Mouse (Mus musculus) thymus, adult 2 months (tissue): ENCODE measurements around the gene Slc35a3. TPM values are rescaled to one million over a fixed set of nuclear protein-coding genes. Genes with fewer than 3 reads are reported as not detected.

Experiments used
- DNase-seq: peaks from one replicate; pipeline ENCODE4 v3.0.0; 2021
- H3K27ac ChIP-seq: fragments of 200-500 bp; 2 replicates; pipeline ENCODE4 v1.5.1; 2012; ENCODE audit warnings: low read length, control low read depth; ENCODE audit not compliant: control insufficient read depth, insufficient read depth
- H3K27me3 ChIP-seq: fragments of 200-500 bp; 2 replicates; pipeline ENCODE4 v1.6.1; 2012; ENCODE audit warnings: mild to moderate bottlenecking, low read length, moderate library complexity, mixed read lengths; ENCODE audit not compliant: control insufficient read depth, insufficient read depth
- H3K36me3 ChIP-seq: fragments of 200-500 bp; 2 replicates; pipeline ENCODE4 v1.6.1; 2012; ENCODE audit warnings: mild to moderate bottlenecking, low read length, moderate library complexity; ENCODE audit not compliant: control insufficient read depth, insufficient read depth
- H3K4me1 ChIP-seq: fragments of 200-500 bp; replicated peaks from 2 replicates; pipeline ENCODE4 v1.6.1; 2012; ENCODE audit warnings: low read length; ENCODE audit not compliant: control insufficient read depth, insufficient read depth
- H3K4me3 ChIP-seq: fragments of 200-500 bp; 2 replicates; pipeline ENCODE4 v1.5.1; 2012; ENCODE audit warnings: mild to moderate bottlenecking, low read length, control low read depth, moderate library complexity; ENCODE audit not compliant: control insufficient read depth, insufficient read depth
- CTCF ChIP-seq: fragments of 200-500 bp; IDR thresholded peaks from 2 replicates; pipeline ENCODE4 v1.5.1; 2012; ENCODE audit warnings: mild to moderate bottlenecking, control low read depth, low read length, moderate library complexity, borderline replicate concordance; ENCODE audit not compliant: control insufficient read depth, poor library complexity, insufficient read depth; ENCODE audit errors: extremely low read depth
- POLR2A ChIP-seq: fragments of 200-500 bp; IDR thresholded peaks from 2 replicates; pipeline ENCODE4 v1.6.1; 2012; ENCODE audit warnings: mild to moderate bottlenecking, low read length, control low read depth, moderate library complexity; ENCODE audit not compliant: control insufficient read depth, poor library complexity, insufficient read depth; ENCODE audit errors: extremely low read depth
- WGBS: fragments of 180-500 bp; shearing (Covaris S2); methylation state at CpG from one replicate; pipeline ENCODE4 v1.1.7; 2018; 5-methylcytosine and 5-hydroxymethylcytosine counted together
- polyA plus RNA-seq: library from polyadenylated mRNA; depleted of rRNA; stranded (reverse); fragments of >200 nt; gene quantifications from 2 replicates; pipeline ENCODE4 v1.2.3, GENCODE M21; 2012

Gene Slc35a3
- polyA plus RNA-seq, 1 experiment: 6.8 TPM

DNA sequence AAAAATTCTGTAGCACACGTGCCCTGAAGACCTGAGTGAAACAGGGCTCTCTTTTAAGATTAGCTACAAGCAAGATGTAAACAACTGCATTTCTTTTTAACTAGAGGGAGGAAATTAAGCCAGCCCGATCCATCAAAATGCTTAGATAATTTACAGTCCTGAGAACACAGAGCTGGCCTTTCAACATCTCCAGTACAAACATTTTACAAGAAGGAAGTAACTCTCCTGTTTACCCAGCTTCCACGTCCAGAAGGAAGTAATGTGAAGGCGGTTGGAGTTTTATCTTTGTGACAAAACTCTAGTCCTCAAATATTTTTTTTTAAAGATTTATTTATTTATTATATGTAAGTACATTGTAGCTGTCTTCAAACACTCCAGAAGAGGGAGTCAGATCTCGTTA, 27.5 kb upstream of the Slc35a3 start:
- Histone ChIP-seq H3K27me3 (no peaks in the 10 kb centered on the region), H3K36me3 (no peaks in the 10 kb centered on the region), H3K4me3 (no peak overlapping the region), H3K27ac (no peak overlapping the region), H3K4me1 (no peaks in the 10 kb centered on the region)
- DNase-seq: no peak
- 87% methylated on average over 5 of the region's 5 CpGs for whole genome bisulfite sequencing
- no peak for TF ChIP-seq POLR2A
- TF ChIP-seq CTCF: no peak

DNA sequence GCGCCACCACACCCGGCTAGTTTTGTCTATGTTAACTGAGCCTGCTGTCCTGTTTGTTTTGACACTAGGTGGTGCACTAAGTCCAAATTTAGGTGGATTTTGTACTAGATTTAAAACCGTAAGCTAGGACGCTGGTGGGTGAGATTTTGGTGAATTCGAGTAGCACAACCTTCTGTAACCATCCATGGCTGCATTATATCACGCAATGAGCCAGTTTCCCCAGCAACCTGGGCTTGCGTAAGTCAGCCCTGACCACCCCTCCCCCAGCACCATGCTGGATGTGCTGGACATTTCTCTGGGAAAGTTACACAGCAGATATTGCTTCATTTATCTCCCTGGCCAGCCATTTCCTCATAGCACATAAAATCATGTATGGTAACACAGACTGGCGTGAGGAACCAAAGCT, 24.7 kb upstream of the Slc35a3 start:
- Histone ChIP-seq H3K4me1 (no peaks in the 10 kb centered on the region), H3K4me3 (no peak overlapping the region), H3K36me3 (no peaks in the 10 kb centered on the region), H3K27me3 (no peaks in the 10 kb centered on the region), H3K27ac (no peak overlapping the region)
- no peak for TF ChIP-seq POLR2A
- TF ChIP-seq CTCF: no peak
- DNase-seq: no peak
- 83% methylated on average over 8 of the region's 8 CpGs for WGBS

DNA sequence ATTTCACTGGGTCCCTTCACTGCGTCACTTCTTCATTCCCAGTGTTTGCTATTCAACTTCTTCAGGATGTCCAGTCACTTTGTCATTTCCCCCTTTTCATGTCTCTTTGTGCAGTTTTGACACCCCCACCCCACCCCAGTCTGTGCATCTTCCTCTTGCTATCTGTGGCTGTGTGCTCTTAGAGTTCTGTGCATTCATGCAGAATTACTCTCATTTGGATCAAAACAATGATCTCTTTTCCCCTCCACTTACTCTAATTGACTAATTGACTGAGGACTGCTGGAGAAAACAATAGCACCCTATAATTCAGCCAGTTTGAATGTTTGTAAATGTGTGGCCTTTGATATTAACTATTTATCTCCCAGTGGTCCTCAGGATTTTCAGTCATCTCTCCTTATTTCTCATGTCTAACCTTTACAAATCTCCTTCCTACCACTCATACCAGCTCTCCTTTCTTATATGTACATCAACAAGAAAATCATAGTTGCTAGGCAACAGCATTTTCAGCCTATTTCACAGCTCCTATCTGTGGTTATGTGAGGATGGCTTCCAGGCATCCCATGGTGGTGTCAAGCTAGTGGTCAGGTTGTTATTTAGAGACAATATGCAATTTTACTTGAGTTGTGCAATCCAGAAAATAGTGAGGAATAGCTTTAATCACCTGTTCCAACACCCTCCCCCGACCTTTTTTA, 17.0 kb upstream of the Slc35a3 start:
- Histone ChIP-seq H3K27ac (no peak overlapping the region), H3K27me3 (no peaks in the 10 kb centered on the region), H3K4me1 (peaks cover 5% of the 10 kb centered on the region), H3K36me3 (no peaks in the 10 kb centered on the region), H3K4me3 (no peak overlapping the region)
- DNase-seq: no peak
- 87% methylated on average over 2 of the region's 2 CpGs for WGBS
- TF ChIP-seq CTCF (no peak), POLR2A (no peak)

DNA sequence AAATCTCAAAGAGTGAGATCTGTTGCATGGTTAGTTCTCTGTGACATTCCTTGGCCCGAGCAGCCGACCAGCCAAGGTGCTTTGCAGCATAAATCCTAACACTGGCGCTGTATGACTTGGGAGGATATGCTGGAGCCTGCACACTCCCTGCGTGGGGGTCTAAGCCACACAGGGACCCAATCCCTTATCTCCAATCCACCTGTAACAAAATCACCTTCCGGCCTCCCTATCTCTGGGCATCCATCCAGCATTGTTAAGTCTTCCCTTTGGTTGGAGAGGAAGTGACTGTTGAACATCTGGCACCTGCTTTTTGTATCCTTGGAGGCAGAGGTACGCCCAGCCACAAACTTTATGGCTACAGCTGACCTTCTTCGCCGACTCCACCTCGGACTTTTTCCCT, 14.2 kb upstream of the Slc35a3 start:
- DNase-seq: no peak
- H3K4me3 ChIP-seq: no peak overlapping the region
- peaks cover 5% of the 10 kb centered on the region for H3K4me1 ChIP-seq
- no peak overlapping the region; the same call in 1 of the 2 replicates for H3K27ac ChIP-seq
- H3K36me3 ChIP-seq: no peaks in the 10 kb centered on the region
- TF ChIP-seq POLR2A: no peak
- TF ChIP-seq CTCF: no peak
- H3K27me3 ChIP-seq: no peaks in the 10 kb centered on the region
- 28% methylated on average over 9 of the region's 9 CpGs for WGBS

DNA sequence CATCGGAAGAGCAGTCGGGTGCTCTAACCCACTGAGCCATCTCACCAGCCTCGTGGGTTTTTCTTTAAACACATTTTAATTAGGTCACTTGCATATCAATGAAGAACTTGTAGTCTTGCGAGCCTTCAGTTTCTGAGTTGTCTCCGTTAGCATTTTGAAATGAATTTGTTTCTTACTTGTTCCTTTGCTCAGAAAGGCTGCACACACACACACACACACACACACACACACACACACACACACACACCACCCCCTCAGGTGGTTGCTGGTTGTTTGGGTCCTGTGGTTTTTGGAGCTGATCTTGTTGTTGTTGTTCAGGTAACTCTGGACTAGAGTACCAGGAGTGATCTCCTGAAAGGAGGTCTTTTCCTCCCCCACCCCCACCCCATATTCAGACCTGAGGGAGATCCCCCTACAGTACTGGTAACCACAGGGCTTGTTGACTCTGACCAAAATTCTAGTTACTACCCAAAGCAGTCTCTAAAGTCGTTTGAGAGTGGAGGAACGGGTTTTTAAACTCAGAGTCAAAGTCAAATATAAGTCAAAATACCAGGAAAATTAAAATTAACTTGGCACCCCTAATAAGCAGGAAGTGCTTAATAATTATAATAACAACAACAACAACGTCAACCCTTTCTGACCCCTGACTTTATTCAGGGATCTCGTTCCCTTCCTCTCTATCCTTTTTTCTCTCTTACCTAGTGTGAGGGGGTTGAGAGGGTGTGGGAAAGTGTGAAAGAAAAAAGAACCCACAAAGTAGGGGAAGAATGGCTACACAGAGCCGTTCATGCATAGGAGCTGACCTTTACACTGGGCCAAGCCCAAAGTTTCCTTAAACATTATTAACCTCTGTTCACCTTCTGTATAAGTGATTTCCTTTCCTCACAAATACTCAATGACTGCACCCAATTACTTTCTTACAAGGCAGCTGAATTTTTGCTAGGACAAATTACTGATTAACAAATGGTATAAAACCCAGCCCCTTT, 11.2 kb upstream of the Slc35a3 start:
- Histone ChIP-seq H3K4me3 (no peak overlapping the region), H3K27me3 (no peaks in the 10 kb centered on the region), H3K36me3 (no peaks in the 10 kb centered on the region), H3K4me1 (peaks cover 5% of the 10 kb centered on the region), H3K27ac (no peak overlapping the region)
- TF ChIP-seq POLR2A: no peak
- TF ChIP-seq CTCF: no peak
- no peak for DNase-seq
- 70% methylated on average over 10 of the region's 10 CpGs for WGBS

DNA sequence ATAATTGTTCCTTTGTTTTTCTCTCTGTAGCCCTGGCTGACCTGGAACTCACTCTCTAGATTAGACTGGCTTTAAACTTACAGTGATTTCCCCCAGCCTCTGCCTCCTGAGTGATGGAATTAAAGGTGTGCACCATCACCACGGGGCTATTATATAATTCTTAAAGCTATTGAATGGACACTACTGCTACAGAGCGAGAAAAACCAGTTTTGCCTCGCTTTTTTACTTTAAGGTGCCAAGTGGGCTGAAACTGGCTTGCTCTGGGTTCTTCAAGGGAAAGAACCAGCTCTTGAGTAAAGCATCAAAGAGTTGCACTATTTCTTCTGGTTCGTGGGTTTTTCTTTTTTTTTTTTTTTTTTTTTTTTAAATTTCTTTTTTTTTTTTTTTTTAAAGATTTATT, 10.3 kb upstream of the Slc35a3 start:
- H3K27me3 ChIP-seq: no peaks in the 10 kb centered on the region
- DNase-seq: no peak
- H3K27ac ChIP-seq: no peak overlapping the region
- H3K36me3 ChIP-seq: no peaks in the 10 kb centered on the region
- peaks cover 5% of the 10 kb centered on the region for H3K4me1 ChIP-seq
- H3K4me3 ChIP-seq: no peak overlapping the region
- TF ChIP-seq CTCF (no peak), POLR2A (no peak)
- WGBS: 66% methylated on average over 4 of the region's 4 CpGs
